Mouse (Mus musculus): ENCODE data around the gene Ccdc60.

DNA sequence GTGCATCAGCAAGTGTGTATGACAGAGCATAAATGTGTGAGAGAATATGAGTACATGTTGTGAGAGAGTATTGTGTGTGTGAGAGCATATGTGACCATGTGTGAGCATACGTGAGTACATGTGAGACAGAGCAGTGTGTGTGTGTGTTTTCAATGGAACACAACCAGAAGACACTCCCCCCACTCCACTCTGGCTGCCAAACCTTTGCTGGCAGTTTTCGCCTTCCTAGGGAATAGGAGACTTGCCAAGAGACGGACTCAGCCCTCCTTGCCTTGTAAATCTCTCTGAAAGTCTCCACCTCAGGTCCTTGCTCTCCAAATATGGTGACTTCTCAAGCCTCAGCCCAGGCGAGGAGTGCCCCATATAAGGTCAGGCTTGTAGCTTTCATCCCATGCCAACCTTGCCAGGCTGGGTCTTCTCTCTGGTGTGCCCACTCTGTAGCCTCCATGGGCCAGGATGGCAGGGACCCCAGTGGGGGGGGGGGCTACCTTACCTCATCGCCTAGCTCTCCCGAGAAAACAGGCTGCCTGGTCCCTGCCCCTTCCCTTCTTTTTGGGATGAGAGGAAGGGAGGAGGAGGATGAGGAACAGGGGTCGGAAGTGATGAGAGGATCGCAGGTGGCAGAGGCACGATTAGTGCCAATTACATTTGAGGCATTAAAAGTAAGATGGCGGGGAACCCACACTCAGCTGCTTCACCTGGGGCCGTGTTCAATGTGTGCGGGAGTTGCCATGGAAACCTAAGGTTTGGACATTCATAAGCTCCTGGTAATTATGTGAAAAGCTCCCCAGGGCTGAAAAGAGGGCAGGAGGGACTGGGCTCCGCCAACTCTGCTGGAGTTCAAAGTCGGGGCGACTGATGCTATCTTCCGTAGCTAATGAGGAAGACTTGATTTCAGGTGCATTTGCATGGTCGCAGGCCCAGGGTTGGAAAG is 19.3 kb downstream of the Ccdc60 start:
- TF ChIP-seq CTCF (IDR thresholded peaks at IDR 0.05; ENCODE audit: extremely low read depth, insufficient read depth, low read length) (no peak), POLR2A (IDR thresholded peaks at IDR 0.05; ENCODE audit: extremely low read depth, insufficient read depth, low read length) (no peak)
